Comparison of ENCODE assay signal across 8 mouse cellular contexts in genomic region chr5:30913060-30913841, GRCm38 (mm10). TPM values are rescaled to one million over a fixed set of nuclear protein-coding genes. Genes with fewer than 3 reads are reported as not detected.
DNase-seq lines count a peak whose midpoint lies in the region; ATAC-seq lines count a peak whose summit lies in the region.

Emilin1 (plus strand) TSS chr5:30913402.

- peak within 1 kb of the TSS; percentile 89 for H3K4me2 ChIP-seq in embryonic facial prominence, embryonic 11.5 days (ENCODE audit: low read depth, low read length)
- H3K4me2 ChIP-seq in heart, embryonic 11.5 days = peak within 1 kb of the TSS; percentile 75
- H3K4me2 ChIP-seq in stomach, embryonic 16.5 days (ENCODE audit: low read depth, low read length) = peak within 1 kb of the TSS; percentile 75

- H3K79me2 ChIP-seq in macrophage (ENCODE audit: inconsistent target) = peaks cover 34% of the 10 kb centered on the region

- peak within 1 kb of the TSS; percentile 60 for H3K4me3 ChIP-seq in embryonic facial prominence, embryonic 11.5 days (ENCODE audit: low read depth, low read length)
- peak within 1 kb of the TSS; percentile 54 for H3K4me3 ChIP-seq in heart, embryonic 11.5 days (ENCODE audit: low read depth, low read length)
- peak within 1 kb of the TSS; percentile 83 for H3K4me3 ChIP-seq in macrophage (ENCODE audit: inconsistent target)
- peak within 1 kb of the TSS; percentile 55 for H3K4me3 ChIP-seq in stomach, embryonic 16.5 days (replicated peaks; ENCODE audit: low read length)

- peak; percentile 59 to 75 for DNase-seq in adrenal gland, adult (ENCODE audit: inconsistent age in 2 of 2, low spot score in 1 of 2)
- DNase-seq in embryonic facial prominence, embryonic 11.5 days (ENCODE audit: low spot score) = peak; percentile 94
- DNase-seq in kidney, postnatal 14 days = peak; percentile 83
- DNase-seq in right cerebral cortex, postnatal 4 days = no peak
- no peak for DNase-seq in cerebellum, adult 9-11 months

- peak within 1 kb of the TSS; percentile 74 for H3K9ac ChIP-seq in embryonic facial prominence, embryonic 11.5 days (replicated peaks; ENCODE audit: low read length)
- H3K9ac ChIP-seq in heart, embryonic 11.5 days (ENCODE audit: low read depth, low read length) = peak within 1 kb of the TSS; percentile 77
- H3K9ac ChIP-seq in stomach, embryonic 16.5 days (ENCODE audit: low read length) = peak within 1 kb of the TSS; percentile 74

- peaks cover 10% of the 10 kb centered on the region for H3K4me1 ChIP-seq in embryonic facial prominence, embryonic 11.5 days (ENCODE audit: control insufficient read depth, insufficient read depth, low read length)
- peaks cover 55% of the 10 kb centered on the region for H3K4me1 ChIP-seq in heart, embryonic 11.5 days (ENCODE audit: control insufficient read depth, insufficient read depth, low read length)
- H3K4me1 ChIP-seq in stomach, embryonic 16.5 days (ENCODE audit: control insufficient read depth, insufficient read depth, low read length) = peaks cover 46% of the 10 kb centered on the region

- ATAC-seq in embryonic facial prominence, embryonic 11.5 days (replicated peaks; ENCODE audit: insufficient number of reproducible peaks, low FRiP score, low TSS enrichment, low read depth) = peak; percentile 70
- peak; percentile 56 for ATAC-seq in heart, embryonic 11.5 days (replicated peaks; ENCODE audit: insufficient number of reproducible peaks, low FRiP score, low TSS enrichment)
- peak; percentile 85 for ATAC-seq in stomach, embryonic 16.5 days (ENCODE audit: insufficient read depth, low FRiP score)

- no peaks in the 10 kb centered on the region for H3K9me3 ChIP-seq in embryonic facial prominence, embryonic 11.5 days (replicated peaks; ENCODE audit: control insufficient read depth, low read length)
- no peaks in the 10 kb centered on the region for H3K9me3 ChIP-seq in heart, embryonic 11.5 days (replicated peaks; ENCODE audit: control insufficient read depth, low read length)
- no peaks in the 10 kb centered on the region for H3K9me3 ChIP-seq in stomach, embryonic 16.5 days (replicated peaks; ENCODE audit: control insufficient read depth, low read length)

- WGBS in embryonic facial prominence, embryonic 11.5 days = 11% methylated on average over 11 of the region's 13 CpGs
- 17% methylated on average over 11 of the region's 13 CpGs for WGBS in heart, embryonic 11.5 days (ENCODE audit: insufficient replicate concordance)
- WGBS in macrophage (ENCODE audit: missing documents) = 4% methylated on average over 13 of the region's 13 CpGs
- 23% methylated on average over 13 of the region's 13 CpGs for WGBS in stomach, embryonic 16.5 days

- no peaks in the 10 kb centered on the region for H3K27me3 ChIP-seq in embryonic facial prominence, embryonic 11.5 days (ENCODE audit: control insufficient read depth, insufficient read depth, low read length)
- no peaks in the 10 kb centered on the region for H3K27me3 ChIP-seq in heart, embryonic 11.5 days (ENCODE audit: control insufficient read depth, insufficient read depth, low read length)
- no peaks in the 10 kb centered on the region for H3K27me3 ChIP-seq in stomach, embryonic 16.5 days (ENCODE audit: control insufficient read depth, insufficient read depth, low read length)

- H3K36me3 ChIP-seq in embryonic facial prominence, embryonic 11.5 days (replicated peaks; ENCODE audit: control insufficient read depth, insufficient read depth, low read depth, low read length) = no peaks in the 10 kb centered on the region; the same call in 1 of the 2 replicates
- H3K36me3 ChIP-seq in heart, embryonic 11.5 days (ENCODE audit: control insufficient read depth, insufficient read depth, low read length) = peaks cover 7% of the 10 kb centered on the region
- peaks cover 6% of the 10 kb centered on the region; the same call in 1 of the 2 replicates for H3K36me3 ChIP-seq in macrophage (ENCODE audit: inconsistent target)
- H3K36me3 ChIP-seq in stomach, embryonic 16.5 days (ENCODE audit: control insufficient read depth, insufficient read depth, low read length) = no peaks in the 10 kb centered on the region

- H3K27ac ChIP-seq in embryonic facial prominence, embryonic 11.5 days (replicated peaks; ENCODE audit: low read depth, low read length) = peak within 1 kb of the TSS; percentile 94
- peak within 1 kb of the TSS; percentile 92 for H3K27ac ChIP-seq in heart, embryonic 11.5 days (ENCODE audit: low read depth, low read length)
- peak within 1 kb of the TSS; percentile 88 for H3K27ac ChIP-seq in macrophage
- peak within 1 kb of the TSS; percentile 98 for H3K27ac ChIP-seq in stomach, embryonic 16.5 days (ENCODE audit: low read length)

RNA-seq across cellular contexts. Expression of gene Emilin1, which starts in this region (rescaled TPM):
- polyA plus RNA-seq in embryonic facial prominence, embryonic 11.5 days (2014; fragmentation: Nextera tagmentation; extraction: Ambion mirVana) = 79.7 and 95.4 TPM in 2 replicates
- 90.5 and 123 TPM in 2 replicates for polyA plus RNA-seq in heart, embryonic 11.5 days (2014; fragmentation: Nextera tagmentation; extraction: Ambion mirVana)
- total RNA-seq in macrophage (2018; cell fraction: chromatin; rRNA removed) = 10 to 100 TPM in 19 of 26 experiments, 1 to 10 TPM in 7; 3.6 to 47.2 (median 18.3) TPM
- 10 to 100 TPM; 19.9 to 51.8 (median 36.2) TPM for total RNA-seq in macrophage (2018; cell fraction: cytosol; rRNA removed)
- total RNA-seq in macrophage (2018; cell fraction: nucleus; rRNA removed) = 10 to 100 TPM; 15.7 to 89.8 (median 51.7) TPM
- 21.8 to 51.0 TPM (median 46.5 TPM) in 3 replicates for polyA plus RNA-seq in macrophage (2018)
- 245 and 257 TPM in 2 replicates for polyA plus RNA-seq in stomach, embryonic 16.5 days (2015; fragmentation: Nextera tagmentation; extraction: Ambion mirVana)

Comparison
In these comparisons a context has a peak if more than half of its experiments do, and no peak if none do; other contexts are left out.
1. DNase-seq: peak in adrenal gland, adult (2 of 2), embryonic facial prominence, embryonic 11.5 days (single experiment) and kidney, postnatal 14 days (single experiment); none in right cerebral cortex, postnatal 4 days (single experiment) and cerebellum, adult 9-11 months (single experiment).
2. Peak in every context shown above with its lines, with median percentiles within 50 percentile points of each other: ATAC-seq, H3K27ac ChIP-seq, H3K4me2 ChIP-seq, H3K4me3 ChIP-seq and H3K9ac ChIP-seq.